Mouse (Mus musculus): Measurements from ENCODE around the gene Maneal. TPM values are rescaled to one million over a fixed set of nuclear protein-coding genes. Genes with fewer than 3 reads are reported as not detected.
A peak's percentile ranks its signal among the peaks of the same experiment; 100 is the strongest.

The Maneal gene
- polyA plus RNA-seq, 1 experiment, result 0.33 TPM

- Histone ChIP-seq H3K4me3 (ENCODE audit: insufficient read depth, low read depth, low read length) (no peak overlapping the region), H3K36me3 (ENCODE audit: control insufficient read depth, insufficient read depth, low read length) (no peaks in the 10 kb centered on the region), H3K27ac (ENCODE audit: insufficient read depth, low read depth, low read length) (no peak overlapping the region), H3K4me1 (ENCODE audit: control insufficient read depth, insufficient read depth, low read length) (no peaks in the 10 kb centered on the region), H3K27me3 (replicated peaks; ENCODE audit: control insufficient read depth, insufficient read depth, low read length) (no peaks in the 10 kb centered on the region; the same call in 1 of the 2 replicates)
- no peak for DNase-seq
- 39% methylated on average over 6 of the region's 6 CpGs for WGBS
- TF ChIP-seq POLR2A (IDR thresholded peaks at IDR 0.05; ENCODE audit: low read depth, low read length), result no peak
- no peak for TF ChIP-seq CTCF (conservative IDR thresholded peaks at IDR 0.05; ENCODE audit: insufficient read depth, insufficient read length, low read depth, low read length)
Measured at GRCm38 (mm10) chr4:124893769-124894168, 31.8 kb upstream of the Maneal start.

GRCm38 (mm10) chr4:124890831-124891230 lies 28.9 kb upstream of the Maneal start:
- WGBS, result 56% methylated on average over 5 of the region's 5 CpGs
- no peak for DNase-seq
- H3K4me3 ChIP-seq (ENCODE audit: insufficient read depth, low read depth, low read length), result no peak overlapping the region
- no peak overlapping the region for H3K27ac ChIP-seq (ENCODE audit: insufficient read depth, low read depth, low read length)
- no peaks in the 10 kb centered on the region for H3K4me1 ChIP-seq (ENCODE audit: control insufficient read depth, insufficient read depth, low read length)
- TF ChIP-seq POLR2A (IDR thresholded peaks at IDR 0.05; ENCODE audit: low read depth, low read length) (no peak), CTCF (conservative IDR thresholded peaks at IDR 0.05; ENCODE audit: insufficient read depth, insufficient read length, low read depth, low read length) (no peak)
- no peaks in the 10 kb centered on the region; the same call in 1 of the 2 replicates for H3K27me3 ChIP-seq (replicated peaks; ENCODE audit: control insufficient read depth, insufficient read depth, low read length)
- no peaks in the 10 kb centered on the region for H3K36me3 ChIP-seq (ENCODE audit: control insufficient read depth, insufficient read depth, low read length)

DNA sequence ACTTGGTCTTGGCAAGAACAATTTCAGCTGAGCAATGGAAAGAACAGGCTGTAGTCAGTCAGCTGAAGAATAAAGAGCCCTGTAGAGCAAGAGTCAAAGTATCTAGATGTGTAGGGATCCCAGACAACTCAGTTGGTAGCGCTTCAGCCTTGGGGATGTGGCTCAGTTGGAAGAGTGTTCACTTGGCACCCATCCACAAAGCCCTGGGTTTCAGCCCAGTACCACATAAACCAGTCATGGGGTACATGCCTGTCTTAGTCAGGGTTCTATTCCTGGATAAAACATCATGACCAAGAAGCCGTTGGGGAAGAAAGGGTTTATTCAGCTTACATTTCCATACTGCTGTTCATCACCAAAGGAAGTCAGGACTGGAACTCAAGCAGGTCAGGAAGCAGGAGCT lies 28.0 kb upstream of the Maneal start:
- Histone ChIP-seq H3K27me3 (replicated peaks; ENCODE audit: control insufficient read depth, insufficient read depth, low read length) (no peaks in the 10 kb centered on the region; the same call in 1 of the 2 replicates), H3K4me3 (ENCODE audit: insufficient read depth, low read depth, low read length) (no peak overlapping the region)

DNA sequence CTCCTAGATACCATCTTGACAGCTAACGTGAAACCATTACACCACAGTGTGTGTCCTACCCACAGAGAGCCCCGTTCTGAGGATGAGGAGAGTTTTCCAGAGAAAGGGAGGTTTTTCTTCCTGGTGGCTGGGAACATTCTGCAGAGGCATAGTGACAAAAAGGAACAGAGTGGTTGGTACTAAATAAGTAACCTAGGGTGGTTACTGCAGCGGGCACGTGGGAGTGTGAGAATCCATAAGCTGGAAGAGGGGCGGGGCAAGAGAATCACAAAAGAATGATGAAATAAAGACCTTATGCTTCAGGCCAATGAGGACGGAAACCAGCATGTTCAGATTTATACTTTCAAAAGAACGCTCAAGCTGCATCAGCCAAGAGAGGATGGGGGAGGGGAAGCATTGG lies 26.7 kb upstream of the Maneal start:
- Histone ChIP-seq H3K4me3 (ENCODE audit: insufficient read depth, low read depth, low read length) (no peak overlapping the region), H3K27me3 (replicated peaks; ENCODE audit: control insufficient read depth, insufficient read depth, low read length) (no peaks in the 10 kb centered on the region), H3K36me3 (ENCODE audit: control insufficient read depth, insufficient read depth, low read length) (no peaks in the 10 kb centered on the region), H3K27ac (ENCODE audit: insufficient read depth, low read depth, low read length) (no peak overlapping the region), H3K4me1 (ENCODE audit: control insufficient read depth, insufficient read depth, low read length) (no peaks in the 10 kb centered on the region)
- WGBS, result 68% methylated on average over 7 of the region's 7 CpGs
- DNase-seq, result no peak
- TF ChIP-seq CTCF (conservative IDR thresholded peaks at IDR 0.05; ENCODE audit: insufficient read depth, insufficient read length, low read depth, low read length) (no peak), POLR2A (IDR thresholded peaks at IDR 0.05; ENCODE audit: low read depth, low read length) (no peak)

More for the DNA sequence above, 28.0 kb upstream of the Maneal start:
- WGBS, result 88% methylated on average over 2 of the region's 2 CpGs
- no peaks in the 10 kb centered on the region for H3K4me1 ChIP-seq (ENCODE audit: control insufficient read depth, insufficient read depth, low read length)
- H3K36me3 ChIP-seq (ENCODE audit: control insufficient read depth, insufficient read depth, low read length), result no peaks in the 10 kb centered on the region
- TF ChIP-seq CTCF (conservative IDR thresholded peaks at IDR 0.05; ENCODE audit: insufficient read depth, insufficient read length, low read depth, low read length) (no peak), POLR2A (IDR thresholded peaks at IDR 0.05; ENCODE audit: low read depth, low read length) (no peak)
- DNase-seq, result no peak
- H3K27ac ChIP-seq (ENCODE audit: insufficient read depth, low read depth, low read length), result no peak overlapping the region

DNA sequence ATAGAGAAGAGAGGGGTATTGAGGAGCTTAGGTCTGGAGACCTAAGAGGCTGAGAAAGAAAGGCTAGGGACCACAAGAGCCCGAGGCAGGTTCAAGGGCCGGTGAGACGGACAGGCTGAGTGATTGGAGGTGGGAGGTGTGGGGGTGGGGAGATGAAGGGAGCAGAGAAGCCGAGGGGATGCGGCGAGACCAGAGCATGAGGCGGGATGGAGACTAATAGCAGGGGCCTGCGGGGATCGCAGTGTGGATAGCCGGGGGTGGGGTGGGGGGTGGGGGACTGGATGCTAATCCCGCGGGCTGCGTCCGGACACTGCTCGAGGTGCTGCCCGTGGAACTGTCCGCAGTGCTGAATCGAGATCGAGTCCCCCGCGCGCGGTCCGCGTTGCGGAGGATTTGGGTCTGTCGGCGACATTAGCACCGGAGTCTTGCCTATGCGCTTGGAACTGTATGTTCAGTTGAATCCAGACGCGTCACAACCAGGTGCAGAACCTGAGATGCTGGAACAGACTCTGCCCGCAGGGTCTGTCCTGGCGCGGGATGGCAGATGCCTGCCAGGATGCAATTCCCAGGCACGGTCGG lies 20.3 kb upstream of the Maneal start:
- H3K27me3 ChIP-seq (replicated peaks; ENCODE audit: control insufficient read depth, insufficient read depth, low read length), result no peaks in the 10 kb centered on the region; the same call in 1 of the 2 replicates
- WGBS, result 3% methylated on average over 37 of the region's 37 CpGs
- H3K4me3 ChIP-seq (ENCODE audit: insufficient read depth, low read depth, low read length), result no peak overlapping the region
- H3K27ac ChIP-seq (ENCODE audit: insufficient read depth, low read depth, low read length), result no peak overlapping the region
- H3K36me3 ChIP-seq (ENCODE audit: control insufficient read depth, insufficient read depth, low read length), result no peaks in the 10 kb centered on the region
- TF ChIP-seq POLR2A (IDR thresholded peaks at IDR 0.05; ENCODE audit: low read depth, low read length) (no peak), CTCF (conservative IDR thresholded peaks at IDR 0.05; ENCODE audit: insufficient read depth, insufficient read length, low read depth, low read length) (no peak)
- peak; percentile 8 for DNase-seq
- H3K4me1 ChIP-seq (ENCODE audit: control insufficient read depth, insufficient read depth, low read length), result no peaks in the 10 kb centered on the region

DNA sequence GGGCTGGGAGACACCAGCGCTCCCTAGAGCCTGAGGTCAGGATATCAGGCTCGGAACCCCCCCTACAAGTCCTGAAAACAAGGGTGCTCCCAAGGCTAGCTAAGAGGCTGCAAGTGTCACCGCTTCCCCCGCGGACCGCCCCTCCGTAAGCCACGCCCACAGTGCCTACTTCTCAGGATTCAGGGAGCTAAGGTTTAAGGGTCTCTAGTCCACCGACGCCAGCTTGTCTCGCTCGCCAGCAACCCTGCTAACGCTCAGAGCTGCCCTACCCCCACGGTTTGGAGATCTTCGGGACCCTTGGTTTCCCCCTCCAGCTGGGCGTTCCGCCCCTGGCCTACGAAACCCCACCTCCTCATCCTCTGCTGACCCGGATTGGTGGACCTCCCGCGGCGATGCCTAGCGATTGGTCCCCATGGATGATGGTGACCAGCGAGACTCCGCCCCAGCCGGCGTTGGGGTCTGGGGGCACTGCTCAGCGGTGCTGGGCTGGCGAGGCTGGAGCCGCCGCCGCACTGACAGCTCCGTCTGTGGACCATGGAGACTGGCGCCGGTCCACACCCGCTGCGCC lies 19.5 kb upstream of the Maneal start:
- Histone ChIP-seq H3K4me3 (ENCODE audit: insufficient read depth, low read depth, low read length) (no peak overlapping the region), H3K36me3 (ENCODE audit: control insufficient read depth, insufficient read depth, low read length) (no peaks in the 10 kb centered on the region), H3K4me1 (ENCODE audit: control insufficient read depth, insufficient read depth, low read length) (no peaks in the 10 kb centered on the region), H3K27me3 (replicated peaks; ENCODE audit: control insufficient read depth, insufficient read depth, low read length) (no peaks in the 10 kb centered on the region; the same call in 1 of the 2 replicates), H3K27ac (ENCODE audit: insufficient read depth, low read depth, low read length) (no peak overlapping the region)
- 2% methylated on average over 37 of the region's 37 CpGs for WGBS
- DNase-seq, result no peak
- TF ChIP-seq CTCF (conservative IDR thresholded peaks at IDR 0.05; ENCODE audit: insufficient read depth, insufficient read length, low read depth, low read length), result no peak
- TF ChIP-seq POLR2A (IDR thresholded peaks at IDR 0.05; ENCODE audit: low read depth, low read length), result no peak

- Histone ChIP-seq H3K27me3 (replicated peaks; ENCODE audit: control insufficient read depth, insufficient read depth, low read length) (no peaks in the 10 kb centered on the region; the same call in 1 of the 2 replicates), H3K4me1 (ENCODE audit: control insufficient read depth, insufficient read depth, low read length) (no peaks in the 10 kb centered on the region), H3K4me3 (ENCODE audit: insufficient read depth, low read depth, low read length) (no peak within 1 kb of the TSS), H3K27ac (ENCODE audit: insufficient read depth, low read depth, low read length) (no peak within 1 kb of the TSS), H3K36me3 (ENCODE audit: control insufficient read depth, insufficient read depth, low read length) (no peaks in the 10 kb centered on the region)
- WGBS, result 6% methylated on average over 11 of the region's 11 CpGs
- no peak for DNase-seq
- TF ChIP-seq POLR2A (IDR thresholded peaks at IDR 0.05; ENCODE audit: low read depth, low read length) (no peak), CTCF (conservative IDR thresholded peaks at IDR 0.05; ENCODE audit: insufficient read depth, insufficient read length, low read depth, low read length) (no peak)
Measured at GRCm38 (mm10) chr4:124880599-124880998, 18.6 kb upstream of the Maneal start, which contains the start of gene Epha10. TSS of gene Epha10 (plus strand) at chr4:124880899.
